Mouse (Mus musculus) megakaryocyte-erythroid progenitor cell, adult 5-6 weeks (primary cell): Measurements from ENCODE around the gene Tmem109. TPM values are rescaled to one million over a fixed set of nuclear protein-coding genes. Genes with fewer than 3 reads are reported as not detected.

Experiments used
- ATAC-seq: replicated peaks from 2 replicates; pipeline ENCODE4 v1.8.0; 2016; ENCODE audit warnings: mild to moderate bottlenecking, inconsistent platforms; ENCODE audit not compliant: severe bottlenecking, poor library complexity, low FRiP score, low TSS enrichment
- total RNA-seq, 2 experiments: library from RNA; stranded (forward) in 1 of 2; stranded (reverse) in 1 of 2; fragments of 200-1000, 215-1000 nt in 1 of 2; fragments of >200 nt in 1 of 2; fragmentation: Nextera tagmentation in 1 of 2; gene quantifications; 2 replicates each; pipeline ENCODE4 v1.2.3; 2014 to 2017

The Tmem109 gene
- total RNA-seq (2014; fragmentation: Nextera tagmentation) = 23.4 and 41.0 TPM in 2 replicates
- 11.1 and 21.7 TPM in 2 replicates for total RNA-seq (2017)

DNA sequence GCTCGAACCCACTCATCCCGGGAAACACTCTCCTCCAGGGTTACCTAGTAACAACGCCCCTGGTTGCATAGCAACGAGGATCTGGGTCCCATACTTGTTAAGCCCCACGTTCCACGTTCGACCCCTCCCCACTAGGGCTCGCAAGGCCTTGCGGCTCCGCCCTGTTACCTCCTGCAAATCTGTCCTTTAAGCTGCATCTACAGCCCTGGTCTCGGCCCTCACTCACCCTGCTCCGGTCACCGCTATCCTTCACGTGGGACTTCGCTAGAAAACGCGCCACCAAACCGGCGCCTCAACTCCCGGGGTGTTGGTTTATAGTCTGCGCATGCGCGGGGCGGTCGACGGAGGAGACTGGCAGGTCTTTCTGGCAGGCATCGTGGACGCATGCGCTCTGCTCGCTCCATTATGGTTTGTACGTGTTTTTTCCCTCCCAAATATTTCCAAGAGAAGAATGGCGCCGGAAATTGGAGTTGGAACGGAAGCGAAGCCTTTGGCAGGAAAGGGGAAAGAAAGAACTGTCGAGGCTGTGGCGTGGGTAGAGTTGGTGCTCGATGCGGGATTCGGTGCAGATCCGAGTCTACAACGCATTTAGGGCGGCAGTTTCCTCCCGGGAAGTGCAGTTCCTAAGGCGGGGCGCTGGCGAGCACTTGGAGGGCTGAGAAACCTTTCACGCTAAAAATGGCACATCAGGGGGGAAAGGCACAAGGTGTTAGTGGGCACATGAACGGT, at the start of gene Tmem109:
Gene Tmem109 (minus strand): TSS at position 576 of the 729 bp plus-strand sequence.
- peak; percentile 88 for ATAC-seq

DNA sequence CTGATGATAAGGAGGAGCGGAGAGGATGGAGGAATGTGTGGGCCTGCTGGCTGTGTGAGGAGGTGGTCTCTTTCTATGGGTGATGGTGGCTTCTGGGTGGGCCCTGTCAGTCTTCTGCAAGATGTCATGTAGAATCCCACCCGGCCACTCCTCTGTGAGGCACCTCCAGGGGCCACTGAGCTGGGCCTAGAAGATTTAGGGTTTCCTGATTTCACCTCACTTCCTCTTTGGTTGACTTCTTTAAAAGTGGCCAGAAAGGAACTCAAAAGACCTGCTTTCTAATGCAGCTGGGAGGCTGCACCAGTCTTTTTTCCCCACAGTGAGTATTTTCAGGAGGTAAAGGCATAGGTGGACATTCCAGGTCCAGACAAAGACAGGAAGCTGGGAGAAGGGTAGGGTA, 48.8 kb upstream of the Tmem109 start:
- ATAC-seq = no peak

DNA sequence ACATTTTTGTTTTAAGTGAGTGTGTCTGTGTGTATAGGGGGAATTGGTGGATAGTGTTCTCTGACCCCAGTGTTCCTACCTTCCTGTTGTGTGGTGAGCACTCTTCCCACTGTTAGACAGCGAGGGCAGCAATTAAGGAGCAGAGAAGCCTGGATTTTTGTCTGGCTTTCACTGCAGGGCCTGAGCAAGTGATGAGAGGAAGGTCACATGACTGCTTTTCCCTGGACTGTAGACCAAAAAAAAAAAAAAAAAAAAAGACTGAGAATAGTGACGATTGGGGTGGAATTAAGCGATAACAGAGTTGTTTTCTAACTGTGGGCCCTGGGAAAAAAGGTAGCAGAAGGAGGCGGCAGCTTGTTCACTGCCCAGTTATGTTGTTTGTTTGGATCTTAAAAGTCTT, 44.9 kb upstream of the Tmem109 start:
- no peak for ATAC-seq

DNA sequence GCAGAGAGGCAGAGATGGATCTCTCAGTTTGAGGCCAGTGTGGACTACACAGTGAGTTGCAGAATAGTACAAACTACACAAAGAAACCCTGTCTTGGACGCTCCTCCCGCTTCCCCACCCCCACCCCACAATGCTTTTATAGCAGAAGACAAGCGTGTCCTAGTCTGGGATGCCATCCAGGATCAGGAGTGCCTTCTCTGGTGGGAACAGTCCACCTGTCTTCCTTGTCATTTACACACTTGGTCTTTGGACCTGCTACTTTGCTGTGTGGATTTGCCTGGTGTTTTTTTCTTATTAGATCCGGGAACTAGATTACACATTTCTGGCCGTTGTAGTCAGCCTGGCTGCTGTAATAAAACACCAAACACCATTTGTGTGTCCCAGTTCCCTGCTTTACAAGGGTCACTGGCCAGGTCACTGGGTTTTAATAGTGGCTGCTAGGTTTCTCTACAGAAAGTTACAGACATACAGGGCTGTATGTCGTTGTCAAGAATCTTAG, 44.4 kb upstream of the Tmem109 start:
- no peak for ATAC-seq

DNA sequence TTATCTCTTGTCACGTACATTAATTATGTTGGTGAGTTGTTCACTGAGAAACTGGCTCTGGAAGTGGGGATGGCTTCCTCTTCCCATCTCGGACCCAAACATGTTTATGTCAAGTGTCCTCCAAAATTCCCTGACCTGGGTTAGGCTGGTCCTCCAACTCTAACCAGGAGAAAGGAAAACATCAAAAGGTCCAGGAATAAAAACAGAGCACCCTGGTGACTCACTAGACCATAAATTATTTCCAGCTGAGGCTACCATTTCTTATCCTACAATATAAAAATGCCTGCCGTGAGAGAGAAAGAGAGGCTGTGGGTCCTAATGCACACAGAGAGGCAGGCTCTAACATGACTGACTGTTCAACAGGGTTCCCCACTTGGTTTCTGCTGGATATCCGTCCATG, 42.4 kb upstream of the Tmem109 start:
- no peak for ATAC-seq

DNA sequence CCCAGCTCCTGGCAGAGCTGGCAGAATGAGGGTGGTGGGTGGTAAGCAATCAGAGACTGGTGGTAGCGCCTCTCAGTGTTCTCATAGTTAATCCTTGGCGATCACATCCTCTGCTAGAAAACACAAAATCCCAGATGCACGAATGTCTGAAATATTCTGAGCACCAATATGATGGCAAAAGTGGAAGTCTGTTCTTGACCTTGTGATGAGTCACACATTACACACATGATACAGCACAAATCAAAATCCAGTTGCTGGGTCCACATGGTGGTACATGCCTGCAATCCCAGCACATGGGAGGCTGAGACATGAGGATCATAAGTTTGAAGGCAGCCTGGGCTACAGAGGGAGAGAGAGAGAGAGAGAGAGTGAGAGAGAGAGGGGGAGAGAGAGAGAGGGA, 39.3 kb upstream of the Tmem109 start:
- no peak for ATAC-seq

DNA sequence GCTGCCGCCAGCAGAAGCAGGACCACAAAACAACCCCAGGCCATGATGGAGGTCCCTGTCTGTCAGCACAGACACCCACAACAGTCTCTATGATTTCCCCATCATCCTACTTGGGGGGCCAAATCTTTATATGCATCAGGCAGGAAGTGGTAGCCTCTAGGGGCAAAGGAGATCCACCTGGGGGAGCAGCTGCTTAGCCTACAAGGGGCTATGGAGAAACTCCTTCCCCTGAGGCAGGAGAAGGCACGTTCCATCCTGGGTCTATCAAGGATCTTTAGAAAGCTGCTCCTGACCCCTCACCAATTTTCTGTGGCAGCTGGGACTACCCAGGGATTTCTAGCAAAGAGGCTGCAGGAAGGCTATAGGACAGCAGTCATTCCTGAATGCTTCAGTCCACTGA, 38.7 kb upstream of the Tmem109 start, which contains the start of gene Zp1:
Gene Zp1 (minus strand): TSS at position 101 of the 400 bp plus-strand sequence.
- no peak for ATAC-seq

DNA sequence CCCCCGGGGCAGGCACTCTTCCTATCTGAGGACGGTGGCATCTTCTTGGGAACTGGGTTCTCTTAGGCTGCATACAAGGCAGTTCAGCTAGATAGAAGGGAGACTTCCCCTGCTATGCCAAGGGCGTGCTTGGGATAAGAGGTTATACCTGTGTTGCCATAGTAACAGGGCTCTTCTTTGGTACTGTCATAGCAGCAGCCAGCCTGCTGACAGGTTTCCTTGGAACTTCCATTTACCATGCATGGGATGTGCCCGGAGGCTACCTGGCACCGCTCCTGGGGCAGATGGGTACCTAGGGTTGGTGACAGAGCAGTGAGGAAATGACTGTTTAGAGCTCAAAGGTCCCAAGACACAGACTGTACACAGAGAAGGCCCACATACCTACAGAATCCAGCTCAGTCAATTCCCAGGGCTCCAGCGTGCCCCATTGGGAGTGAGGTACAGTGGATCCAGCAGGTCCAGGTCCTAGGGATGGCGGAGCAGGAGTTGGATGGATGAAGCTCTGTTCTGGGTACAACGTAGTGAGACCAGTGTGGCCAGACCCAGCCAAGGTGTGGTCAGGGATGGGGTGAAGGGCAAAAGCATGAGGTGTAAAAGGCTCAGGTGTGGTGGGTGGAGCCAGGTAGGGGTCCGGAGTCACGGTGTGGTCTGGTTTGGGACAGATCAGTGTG, 36.7 kb upstream of the Tmem109 start:
- ATAC-seq = no peak

DNA sequence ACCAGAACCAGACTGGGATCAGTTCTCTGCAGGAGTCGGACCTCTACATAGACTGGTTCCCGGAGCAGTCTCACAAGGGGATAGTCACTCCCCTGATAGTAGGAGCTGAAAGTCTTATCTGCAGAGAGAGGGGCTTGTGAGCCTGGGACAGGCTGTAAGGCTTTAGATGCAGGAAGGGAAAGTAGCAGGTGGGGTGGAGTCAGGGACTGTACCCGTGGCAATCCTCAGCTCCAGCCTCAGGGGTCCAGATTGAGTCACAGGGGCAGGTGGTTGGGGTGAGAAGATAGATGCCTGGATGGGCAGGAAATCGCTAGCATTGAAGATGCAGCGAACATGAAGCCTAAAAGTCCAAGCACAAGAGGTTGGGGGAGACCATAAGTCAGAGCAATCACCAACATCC, 34.7 kb upstream of the Tmem109 start:
- no peak for ATAC-seq

DNA sequence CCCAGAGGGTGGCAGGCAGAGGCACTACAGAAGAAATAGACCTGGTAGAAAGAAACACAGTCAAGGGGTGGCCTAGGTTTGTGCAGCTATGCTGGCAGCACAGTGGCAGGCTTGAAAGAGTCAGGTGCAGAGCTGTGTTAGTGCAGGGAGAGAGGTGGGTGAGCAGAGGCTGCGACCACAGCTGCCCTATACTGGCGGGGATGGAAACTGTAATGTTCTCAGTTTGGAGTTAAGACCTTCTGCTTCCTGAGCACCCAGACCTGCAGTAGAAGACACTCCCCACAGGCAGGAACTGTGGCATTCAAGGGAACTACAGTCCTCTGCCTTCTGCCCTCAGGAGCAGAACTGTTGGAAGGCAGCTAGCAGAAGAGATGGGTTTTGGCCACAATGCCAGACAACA, 33.1 kb upstream of the Tmem109 start:
- no peak for ATAC-seq

DNA sequence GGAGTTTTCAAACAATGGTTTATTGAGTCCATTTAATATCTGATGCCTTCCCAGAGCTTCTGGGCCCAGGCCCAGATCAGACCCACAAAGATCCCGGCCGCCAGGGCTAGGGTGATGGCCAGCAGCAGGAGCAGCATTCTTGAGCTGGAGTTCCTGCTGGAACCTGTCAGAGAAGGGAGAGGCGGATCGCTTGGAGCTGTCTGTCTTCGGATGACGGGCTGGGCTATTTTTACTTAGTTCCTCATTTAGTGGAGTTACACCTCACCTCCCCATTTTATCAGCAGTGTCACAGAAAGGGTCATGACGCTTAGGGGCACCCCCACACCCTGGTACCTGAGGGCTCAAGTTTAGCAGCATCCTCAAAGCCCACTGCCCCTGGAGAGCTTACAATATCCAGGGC, 32.5 kb upstream of the Tmem109 start:
- ATAC-seq = peak; percentile 31; the same call in 1 of the 2 replicates

DNA sequence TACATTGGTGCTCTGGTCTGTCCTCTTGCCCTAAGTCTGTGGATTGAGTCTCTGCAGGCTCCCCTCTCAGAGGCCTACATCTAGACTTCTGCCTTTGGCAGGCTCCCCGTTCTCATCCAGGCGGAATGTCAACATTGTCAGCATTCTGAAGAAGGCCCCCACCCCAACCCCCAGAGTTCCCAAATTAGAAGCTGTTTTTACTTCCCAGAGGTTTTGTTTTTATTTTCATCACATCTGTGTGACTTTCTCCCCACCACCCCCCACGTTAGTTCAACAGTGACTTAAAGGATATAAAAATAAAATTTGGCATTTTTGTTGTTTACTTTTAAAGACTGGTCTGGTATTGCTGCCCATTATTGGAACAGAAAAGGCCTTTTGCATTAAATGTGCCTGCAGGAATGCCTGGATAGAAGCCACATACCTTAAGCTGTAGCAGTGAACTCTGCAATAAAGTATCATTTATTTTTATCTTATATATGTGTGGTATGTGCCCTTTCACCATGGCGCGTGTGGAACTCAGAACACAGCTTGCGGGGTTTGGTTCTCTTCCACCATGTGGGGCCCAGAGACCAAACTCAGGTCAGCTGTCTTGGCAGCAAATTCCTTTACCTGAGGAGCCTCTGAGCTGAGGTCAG, 27.4 kb upstream of the Tmem109 start:
- ATAC-seq = no peak

DNA sequence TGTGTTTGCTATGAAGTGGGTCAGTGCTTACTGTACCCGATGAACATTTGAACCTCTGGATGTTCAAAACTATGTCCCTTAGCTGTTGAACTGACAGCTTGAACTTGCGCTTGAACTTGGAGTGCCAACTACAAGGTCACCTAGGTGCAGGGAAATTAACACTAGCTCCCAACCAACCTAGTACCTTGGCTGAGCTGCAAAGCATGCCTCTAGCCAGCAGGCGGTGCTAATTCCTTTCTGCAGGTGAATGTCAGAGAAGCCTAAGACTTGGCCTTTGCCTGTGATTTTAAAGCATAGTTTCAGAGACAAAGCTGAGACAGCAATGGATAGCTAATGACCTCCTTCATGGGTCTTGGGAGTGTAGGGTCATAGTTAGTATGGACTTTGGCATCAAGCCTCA, 26.1 kb upstream of the Tmem109 start:
- ATAC-seq = peak; percentile 66

DNA sequence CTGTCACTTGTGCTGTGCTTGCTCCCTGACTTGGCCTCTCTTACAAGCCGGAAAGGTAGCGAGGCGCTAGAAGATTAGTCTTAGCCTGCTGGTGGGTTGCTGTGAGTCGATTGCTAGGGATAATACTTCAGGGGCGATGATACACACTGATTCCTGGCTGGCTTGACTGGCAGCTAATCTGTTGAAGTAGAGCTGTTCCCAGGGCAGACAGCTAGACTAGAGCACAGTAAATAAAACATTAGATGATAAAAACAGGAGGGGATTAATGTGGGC, 23.9 kb upstream of the Tmem109 start:
- ATAC-seq = no peak

DNA sequence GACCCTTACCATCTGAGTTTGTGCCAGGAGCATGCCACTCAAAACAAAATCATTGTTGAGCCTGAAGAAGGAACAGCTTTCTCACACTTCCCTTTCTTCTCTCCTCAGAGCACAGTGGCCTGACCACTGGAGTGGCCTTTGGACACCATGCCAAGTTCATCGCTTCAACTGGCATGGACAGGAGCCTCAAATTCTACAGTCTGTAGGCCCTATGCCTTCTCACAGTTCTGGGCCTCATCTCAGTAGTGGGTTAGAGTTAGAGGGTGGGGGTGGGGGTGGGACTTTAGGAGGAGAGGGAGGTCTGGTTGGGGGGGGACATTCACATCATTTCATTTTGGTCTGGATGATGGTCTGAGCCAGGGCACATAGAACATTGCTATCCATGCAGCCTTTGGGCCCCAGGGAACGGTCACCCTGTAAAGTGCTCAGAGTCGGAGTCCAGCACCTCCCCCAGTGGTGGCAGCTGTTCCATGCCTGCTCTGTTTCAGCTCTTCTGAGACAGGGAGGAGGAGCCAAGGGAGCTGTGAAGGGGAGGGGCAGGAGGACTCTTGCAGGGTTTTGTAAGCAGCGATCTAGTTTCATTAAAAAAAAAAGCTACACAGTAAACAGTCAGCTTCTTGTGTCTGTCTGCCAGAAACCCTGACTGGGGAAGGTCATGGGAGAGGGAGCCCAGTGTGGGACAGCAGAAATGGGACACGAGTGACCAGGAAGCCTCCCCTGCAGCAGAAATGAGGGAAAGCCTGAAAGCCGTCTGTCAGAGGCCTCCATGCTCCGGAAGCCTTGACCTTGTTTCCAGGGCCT, 23.3 kb upstream of the Tmem109 start:
- no peak for ATAC-seq

DNA sequence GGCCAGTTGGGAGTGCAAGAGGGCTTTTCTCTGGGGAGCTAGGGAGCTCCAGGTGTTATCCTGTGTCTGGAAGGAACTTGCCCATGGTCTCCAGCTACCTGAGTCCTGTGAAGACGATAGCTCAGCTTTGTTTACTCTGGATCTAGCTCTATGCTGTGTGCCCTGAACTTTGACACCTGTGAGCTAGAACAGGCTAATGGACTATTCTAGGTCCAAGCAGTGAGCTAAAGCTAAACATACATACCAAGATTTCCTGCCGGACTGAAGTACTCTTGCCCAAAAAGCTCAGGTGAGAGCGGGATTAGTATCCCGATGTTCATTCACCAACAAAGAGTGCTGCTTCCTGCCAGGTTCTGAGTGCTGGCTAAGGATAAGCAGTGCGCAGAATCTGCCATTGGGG, 22.7 kb upstream of the Tmem109 start:
- no peak for ATAC-seq

DNA sequence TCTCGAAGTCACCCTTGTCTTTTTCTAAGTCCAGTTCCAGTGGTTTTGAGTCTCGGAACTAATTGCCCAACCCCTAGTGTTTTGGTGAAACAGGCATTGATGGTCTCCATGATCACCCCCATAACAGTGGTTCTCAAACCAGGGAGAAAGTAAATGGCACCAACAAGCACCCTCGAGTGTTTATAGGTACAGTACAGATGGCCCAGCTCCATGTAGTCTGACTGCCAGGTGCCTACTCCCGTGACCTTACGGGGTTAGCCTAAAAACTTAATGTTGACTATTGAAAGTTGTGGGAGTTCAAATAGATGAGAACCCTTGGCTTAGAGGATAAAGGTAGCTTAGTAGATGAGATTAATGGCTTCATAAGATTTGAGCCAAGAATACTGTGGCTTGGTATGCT, 19.2 kb upstream of the Tmem109 start:
- ATAC-seq = no peak

DNA sequence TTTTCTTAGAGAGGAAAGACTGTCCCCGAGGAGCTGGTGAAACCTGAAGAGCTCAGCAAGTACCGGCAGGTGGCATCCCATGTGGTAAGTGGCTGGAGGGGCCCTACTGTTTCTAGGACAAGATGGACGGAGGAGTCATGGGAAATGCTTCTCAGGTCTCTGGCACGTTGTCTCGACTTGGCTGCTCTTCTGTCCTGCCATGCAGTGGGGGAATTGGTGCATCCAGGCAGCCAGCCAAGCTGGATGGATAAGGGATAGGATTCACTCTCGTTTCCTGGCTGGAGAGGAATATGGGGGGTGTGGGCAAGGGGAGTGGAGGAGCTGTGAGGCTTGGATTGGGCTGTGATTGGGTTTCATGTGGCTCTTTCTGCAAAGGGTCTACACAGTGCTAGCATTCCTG, 18.5 kb upstream of the Tmem109 start:
- ATAC-seq = no peak

DNA sequence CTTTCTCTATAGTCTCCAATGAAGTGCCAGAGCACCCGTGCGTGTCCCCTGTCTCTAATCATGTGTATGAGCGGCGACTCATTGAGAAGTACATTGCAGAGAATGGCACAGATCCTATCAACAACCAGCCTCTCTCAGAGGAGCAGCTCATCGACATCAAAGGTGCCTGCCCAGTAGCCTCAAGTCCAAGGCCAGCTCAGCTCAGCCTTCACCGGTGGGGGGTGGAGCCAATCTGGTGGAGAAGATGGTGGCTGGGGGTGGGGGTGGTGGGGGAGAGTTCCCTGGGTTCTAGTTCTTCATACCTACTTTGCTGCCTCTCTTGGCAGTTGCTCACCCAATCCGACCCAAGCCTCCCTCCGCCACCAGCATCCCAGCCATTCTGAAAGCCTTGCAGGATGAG, 15.7 kb upstream of the Tmem109 start:
- ATAC-seq = no peak

DNA sequence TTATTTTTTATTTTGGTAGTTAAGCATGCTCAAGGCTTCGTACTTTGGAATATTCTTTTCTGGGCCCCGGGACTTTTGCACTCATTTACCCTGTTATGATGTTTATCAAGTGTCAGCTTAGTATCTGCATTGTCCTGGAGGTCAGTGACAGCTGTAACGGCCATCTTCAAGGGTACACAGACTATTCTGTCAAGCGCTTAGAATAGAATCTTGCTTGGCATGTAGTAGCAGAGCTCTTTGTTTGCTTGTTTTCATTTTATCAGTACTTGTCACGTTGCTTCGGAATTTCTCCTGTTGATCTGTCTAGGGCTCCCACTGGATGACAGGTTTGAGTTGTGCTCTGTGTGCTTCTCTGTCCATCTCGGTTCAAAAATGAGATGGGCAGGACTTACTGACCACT, 15.0 kb upstream of the Tmem109 start:
- ATAC-seq = no peak
